16 mouse cellular contexts compared by ENCODE assay signal in genomic region chr10:80196167-80196566, GRCm38 (mm10).
"Had no signal": no experiment of that assay in that cellular context is flagged by ENCODE, and none has a peak within 500 bp of the region (broad histone marks: within the 10 kb centered on the region; RNA-seq: fewer than 3 reads in every experiment).

No protein-coding gene starts in this region.

- DNase-seq: kidney, adult 2 months; kidney, postnatal 25 days; layer of hippocampus, adult 9-11 months; liver; lung, adult 18-20 months; spleen, adult 18-20 months; thymus, postnatal 25 days had no signal

- H3K36me3 ChIP-seq: limb, embryonic 10.5 days; limb, embryonic 13.5 days; liver, embryonic 12.5 days; liver, embryonic 15.5 days; stomach, embryonic 15.5 days had no signal

- H3K27ac ChIP-seq: kidney, postnatal 0 days; layer of hippocampus, adult 2 months; limb, embryonic 13.5 days; liver, embryonic 12.5 days; liver, embryonic 15.5 days; macrophage; stomach, embryonic 15.5 days had no signal

- H3K4me3 ChIP-seq: layer of hippocampus, adult 2 months; limb, embryonic 10.5 days; limb, embryonic 13.5 days; liver, embryonic 12.5 days; liver, embryonic 15.5 days; stomach, embryonic 15.5 days had no signal

- H3K4me1 ChIP-seq: liver, embryonic 15.5 days; stomach, embryonic 15.5 days had no signal

- H3K4me2 ChIP-seq: limb, embryonic 13.5 days; liver, embryonic 12.5 days; liver, embryonic 15.5 days; stomach, embryonic 15.5 days had no signal

- H3K9me3 ChIP-seq: limb, embryonic 10.5 days; limb, embryonic 13.5 days; liver, embryonic 12.5 days; liver, embryonic 15.5 days; stomach, embryonic 15.5 days had no signal

- ATAC-seq: intestine, postnatal 0 days; liver, embryonic 12.5 days had no signal

- H3K9ac ChIP-seq: limb, embryonic 13.5 days; liver, embryonic 12.5 days; liver, embryonic 15.5 days; stomach, embryonic 15.5 days had no signal
